Mouse (Mus musculus) cerebellum, adult 9-10 months (tissue): ENCODE measurements at regions not wholly inside any gene's neighbourhood (a gene's known extent, or its start where the extent isn't known, plus 50 kb on each side); places are given as distances from the start of the nearest gene placed in this dataset.
A peak's percentile ranks its signal among the peaks of the same experiment; 100 is the strongest.

Source experiments
- DNase-seq: peaks from one replicate; pipeline ENCODE4 v3.0.0; 2022

DNA sequence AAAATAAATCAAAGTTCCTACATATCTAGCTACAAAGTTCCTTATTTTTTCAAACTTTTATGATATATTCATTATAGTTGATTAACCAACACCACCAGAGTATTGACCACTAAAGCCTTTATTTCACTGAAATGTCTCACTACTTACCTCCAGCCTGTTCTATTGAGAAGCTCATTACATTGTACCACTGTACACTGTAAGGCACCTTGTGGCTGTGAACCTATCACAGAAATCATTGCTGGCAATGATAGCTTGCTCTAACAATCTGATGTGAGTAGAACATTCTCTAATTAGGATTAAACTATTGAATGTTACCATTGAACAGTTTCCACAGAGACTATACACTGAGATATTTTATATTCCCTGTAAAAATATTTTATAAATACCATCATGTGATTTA lies 367.2 kb upstream of the Siglech start:
- DNase-seq: no peak

DNA sequence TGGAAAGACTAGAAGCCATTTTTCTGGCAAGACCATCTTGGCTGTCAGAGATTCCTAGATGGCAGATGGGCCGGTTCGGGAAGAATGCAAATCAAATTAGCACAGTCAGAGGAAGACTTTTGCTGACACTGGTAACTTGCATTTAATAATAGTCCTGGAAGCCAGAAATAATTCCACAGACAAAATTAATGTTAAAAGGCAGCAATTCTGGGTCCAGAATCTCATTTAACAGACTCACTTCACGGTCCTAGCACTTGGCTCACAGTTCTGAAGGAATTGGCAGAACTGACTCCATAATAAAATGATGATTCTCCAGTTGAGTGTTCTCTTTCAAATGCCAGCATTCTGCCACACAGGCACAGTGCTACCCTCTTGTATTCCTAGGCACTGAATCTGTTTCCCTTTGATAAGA lies 366.7 kb upstream of the Siglech start:
- DNase-seq: peak; percentile 0

DNA sequence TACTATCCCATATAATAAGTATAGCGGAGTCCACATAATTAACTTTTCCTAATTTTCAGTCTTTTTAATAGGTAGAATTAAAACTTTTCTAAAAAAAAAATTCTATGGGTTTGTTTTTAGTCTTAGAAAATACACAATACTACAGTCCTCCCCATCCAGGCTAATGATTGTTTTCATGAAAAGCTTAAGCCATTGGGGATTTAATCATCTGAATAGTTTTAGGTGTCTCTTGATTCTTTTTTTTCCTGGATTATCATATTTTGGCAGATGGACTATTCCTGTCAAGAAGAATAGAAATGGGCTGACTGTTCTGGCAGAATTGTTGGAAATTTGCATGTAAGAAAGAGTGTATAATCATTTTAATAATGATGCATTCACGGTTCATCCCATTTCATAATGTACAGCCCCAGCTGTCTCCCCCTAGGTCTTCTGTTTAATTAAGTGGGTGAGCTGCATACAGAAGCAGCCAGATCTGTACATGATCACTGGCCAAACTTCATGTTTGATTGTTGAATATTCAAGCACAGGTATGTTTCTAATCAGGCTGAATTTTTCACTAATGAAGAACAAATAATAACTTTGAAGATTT lies 320.6 kb upstream of the Siglech start:
- DNase-seq: no peak
